Mouse (Mus musculus): ENCODE results near the gene Ms4a4d. TPM values are rescaled to one million over a fixed set of nuclear protein-coding genes. Genes with fewer than 3 reads are reported as not detected.
"Not testable (repeated sequence)": the region's sequence is repeated elsewhere in the genome, so short reads cannot be mapped to it uniquely, and the experiment has no call there.

Gene Ms4a4d
- polyA plus RNA-seq (2016; fragmentation: Nextera tagmentation; extraction: Ambion mirVana), result 0.57 and 0.66 TPM in 2 replicates

GRCm38 (mm10) chr19:11536593-11536992 is at the start of gene Ms4a4d:
TSS of gene Ms4a4d (plus strand) at chr19:11536801.
- Histone ChIP-seq H3K4me1 (peaks cover 6% of the 10 kb centered on the region), H3K4me3 (no peak within 1 kb of the TSS), H3K36me3 (replicated peaks) (no peaks in the 10 kb centered on the region), H3K27me3 (ENCODE audit: poor library complexity, severe bottlenecking) (no peaks in the 10 kb centered on the region), H3K27ac (no peak within 1 kb of the TSS), H3K9me3 (no peaks in the 10 kb centered on the region)
- DNase-seq (ENCODE audit: extremely low spot score, low spot score), result no peak
- 10% methylated on average over 7 of the region's 7 CpGs for WGBS

- no peak overlapping the region for H3K4me3 ChIP-seq
- no peak overlapping the region for H3K27ac ChIP-seq
- WGBS, result 77% methylated on average over 4 of the region's 4 CpGs
- no peaks in the 10 kb centered on the region for H3K9me3 ChIP-seq
- H3K4me1 ChIP-seq, result no peaks in the 10 kb centered on the region
- no peaks in the 10 kb centered on the region for H3K36me3 ChIP-seq (replicated peaks)
- no peak for DNase-seq (ENCODE audit: extremely low spot score, low spot score)
- H3K27me3 ChIP-seq (ENCODE audit: poor library complexity, severe bottlenecking), result no peaks in the 10 kb centered on the region
Measured at GRCm38 (mm10) chr19:11491406-11492189, 45.0 kb upstream of the Ms4a4d start.

GRCm38 (mm10) chr19:11492671-11493070 is 43.9 kb upstream of the Ms4a4d start:
- no peaks in the 10 kb centered on the region for H3K4me1 ChIP-seq
- H3K4me3 ChIP-seq, result no peak overlapping the region
- H3K27ac ChIP-seq, result no peak overlapping the region
- 84% methylated on average over 1 of the region's 1 CpGs for WGBS
- H3K27me3 ChIP-seq (ENCODE audit: poor library complexity, severe bottlenecking), result no peaks in the 10 kb centered on the region
- no peaks in the 10 kb centered on the region for H3K36me3 ChIP-seq (replicated peaks)
- no peaks in the 10 kb centered on the region for H3K9me3 ChIP-seq
- no peak for DNase-seq (ENCODE audit: extremely low spot score, low spot score)

GRCm38 (mm10) chr19:11494519-11494918 is 42.1 kb upstream of the Ms4a4d start:
- WGBS, result 90% methylated on average over 3 of the region's 3 CpGs

GRCm38 (mm10) chr19:11496361-11496760 is 40.2 kb upstream of the Ms4a4d start:
- WGBS, result 91% methylated on average over 6 of the region's 6 CpGs

More at GRCm38 (mm10) chr19:11494519-11494918, 42.1 kb upstream of the Ms4a4d start:
- Histone ChIP-seq H3K27ac (no peak overlapping the region), H3K36me3 (replicated peaks) (no peaks in the 10 kb centered on the region), H3K9me3 (no peaks in the 10 kb centered on the region), H3K4me3 (no peak overlapping the region), H3K27me3 (ENCODE audit: poor library complexity, severe bottlenecking) (no peaks in the 10 kb centered on the region), H3K4me1 (no peaks in the 10 kb centered on the region)
- DNase-seq (ENCODE audit: extremely low spot score, low spot score), result no peak

GRCm38 (mm10) chr19:11497300-11497699 is 39.3 kb upstream of the Ms4a4d start:
- not testable (repeated sequence) for H3K4me3 ChIP-seq; H3K27me3 ChIP-seq (ENCODE audit: poor library complexity, severe bottlenecking); H3K36me3 ChIP-seq (replicated peaks); H3K27ac ChIP-seq; H3K4me1 ChIP-seq; DNase-seq (ENCODE audit: extremely low spot score, low spot score); H3K9me3 ChIP-seq
- 89% methylated on average over 1 of the region's 1 CpGs for WGBS

More at GRCm38 (mm10) chr19:11496361-11496760, 40.2 kb upstream of the Ms4a4d start:
- H3K4me3 ChIP-seq, result no peak overlapping the region
- H3K27ac ChIP-seq, result no peak overlapping the region
- no peaks in the 10 kb centered on the region for H3K4me1 ChIP-seq
- H3K36me3 ChIP-seq (replicated peaks), result no peaks in the 10 kb centered on the region
- H3K27me3 ChIP-seq (ENCODE audit: poor library complexity, severe bottlenecking), result no peaks in the 10 kb centered on the region
- H3K9me3 ChIP-seq, result no peaks in the 10 kb centered on the region
- DNase-seq (ENCODE audit: extremely low spot score, low spot score), result no peak

GRCm38 (mm10) chr19:11500796-11501195 is 35.8 kb upstream of the Ms4a4d start:
- 94% methylated on average over 1 of the region's 1 CpGs for WGBS
- Histone ChIP-seq H3K4me1 (no peaks in the 10 kb centered on the region), H3K27me3 (ENCODE audit: poor library complexity, severe bottlenecking) (no peaks in the 10 kb centered on the region), H3K27ac (no peak overlapping the region), H3K9me3 (no peaks in the 10 kb centered on the region), H3K4me3 (no peak overlapping the region), H3K36me3 (replicated peaks) (no peaks in the 10 kb centered on the region)
- no peak for DNase-seq (ENCODE audit: extremely low spot score, low spot score)

GRCm38 (mm10) chr19:11501326-11501725 is 35.3 kb upstream of the Ms4a4d start:
- WGBS, result 90% methylated on average over 4 of the region's 4 CpGs
- no peaks in the 10 kb centered on the region for H3K4me1 ChIP-seq
- H3K36me3 ChIP-seq (replicated peaks), result no peaks in the 10 kb centered on the region

GRCm38 (mm10) chr19:11504857-11505256 is 31.7 kb upstream of the Ms4a4d start:
- Histone ChIP-seq H3K27ac (no peak overlapping the region), H3K4me1 (no peaks in the 10 kb centered on the region), H3K4me3 (no peak overlapping the region), H3K9me3 (no peaks in the 10 kb centered on the region), H3K27me3 (ENCODE audit: poor library complexity, severe bottlenecking) (no peaks in the 10 kb centered on the region), H3K36me3 (replicated peaks) (no peaks in the 10 kb centered on the region)
- DNase-seq (ENCODE audit: extremely low spot score, low spot score), result no peak
- WGBS, result 93% methylated on average over 1 of the region's 1 CpGs

More at GRCm38 (mm10) chr19:11501326-11501725, 35.3 kb upstream of the Ms4a4d start:
- Histone ChIP-seq H3K9me3 (no peaks in the 10 kb centered on the region), H3K27ac (no peak overlapping the region), H3K4me3 (no peak overlapping the region), H3K27me3 (ENCODE audit: poor library complexity, severe bottlenecking) (no peaks in the 10 kb centered on the region)
- no peak for DNase-seq (ENCODE audit: extremely low spot score, low spot score)

GRCm38 (mm10) chr19:11513458-11513857 is 23.1 kb upstream of the Ms4a4d start:
- 74% methylated on average over 1 of the region's 1 CpGs for WGBS
- no peak overlapping the region for H3K27ac ChIP-seq
- no peak for DNase-seq (ENCODE audit: extremely low spot score, low spot score)

GRCm38 (mm10) chr19:11516246-11516645 is 20.4 kb upstream of the Ms4a4d start, which contains the start of gene Ms4a6b:
TSS of gene Ms4a6b (plus strand) at chr19:11516512.
- no peaks in the 10 kb centered on the region for H3K4me1 ChIP-seq
- H3K27me3 ChIP-seq (ENCODE audit: poor library complexity, severe bottlenecking), result no peaks in the 10 kb centered on the region
- H3K4me3 ChIP-seq, result no peak within 1 kb of the TSS
- H3K27ac ChIP-seq, result no peak within 1 kb of the TSS
- no peaks in the 10 kb centered on the region for H3K36me3 ChIP-seq (replicated peaks)
- no peaks in the 10 kb centered on the region for H3K9me3 ChIP-seq
- DNase-seq (ENCODE audit: extremely low spot score, low spot score), result no peak

More at GRCm38 (mm10) chr19:11513458-11513857, 23.1 kb upstream of the Ms4a4d start:
- Histone ChIP-seq H3K36me3 (replicated peaks) (no peaks in the 10 kb centered on the region), H3K27me3 (ENCODE audit: poor library complexity, severe bottlenecking) (no peaks in the 10 kb centered on the region), H3K9me3 (no peaks in the 10 kb centered on the region), H3K4me3 (no peak overlapping the region), H3K4me1 (no peaks in the 10 kb centered on the region)

- WGBS, result 86% methylated on average over 4 of the region's 4 CpGs
Measured at GRCm38 (mm10) chr19:11516845-11517244, 19.8 kb upstream of the Ms4a4d start.

GRCm38 (mm10) chr19:11517373-11517772 is 19.2 kb upstream of the Ms4a4d start:
- not testable (repeated sequence) for H3K27ac ChIP-seq; H3K4me3 ChIP-seq; H3K36me3 ChIP-seq (replicated peaks); DNase-seq (ENCODE audit: extremely low spot score, low spot score); H3K27me3 ChIP-seq (ENCODE audit: poor library complexity, severe bottlenecking); H3K4me1 ChIP-seq; H3K9me3 ChIP-seq
- WGBS, result 68% methylated on average over 1 of the region's 1 CpGs

More at GRCm38 (mm10) chr19:11516845-11517244, 19.8 kb upstream of the Ms4a4d start:
- no peaks in the 10 kb centered on the region for H3K36me3 ChIP-seq (replicated peaks)
- no peak for DNase-seq (ENCODE audit: extremely low spot score, low spot score)
- H3K4me1 ChIP-seq, result no peaks in the 10 kb centered on the region
- no peak overlapping the region for H3K4me3 ChIP-seq
- no peaks in the 10 kb centered on the region for H3K9me3 ChIP-seq
- no peak overlapping the region for H3K27ac ChIP-seq
- no peaks in the 10 kb centered on the region for H3K27me3 ChIP-seq (ENCODE audit: poor library complexity, severe bottlenecking)

Measured in forebrain, embryonic 10.5 days (tissue).